Mouse (Mus musculus) lung, embryonic 15.5 days (tissue): ENCODE results near the gene Olfr695. TPM values are rescaled to one million over a fixed set of nuclear protein-coding genes. Genes with fewer than 3 reads are reported as not detected.
"Not testable (repeated sequence)": the region's sequence is repeated elsewhere in the genome, so short reads cannot be mapped to it uniquely, and the experiment has no call there.

Experiments
- ATAC-seq: fragments of 200-750 bp; cut with Nextera tagmentation; 2 replicates; pipeline ENCODE4 v1.8.0; 2017; ENCODE audit warnings: moderate number of reproducible peaks, borderline replicate concordance; ENCODE audit not compliant: low FRiP score, low TSS enrichment; ENCODE audit errors: extremely low read depth
- H3K27ac ChIP-seq: fragments of 300-500 bp; sonication (generic); 2 replicates; pipeline ENCODE4 v1.5.1; 2015; ENCODE audit warnings: moderate library complexity, mild to moderate bottlenecking, inconsistent platforms
- H3K27me3 ChIP-seq: fragments of 300-500 bp; sonication (generic); 2 replicates; pipeline ENCODE4 v1.6.1; 2015; ENCODE audit warnings: inconsistent platforms
- H3K36me3 ChIP-seq: fragments of 300-500 bp; sonication (generic); 2 replicates; pipeline ENCODE4 v1.6.1; 2015; ENCODE audit warnings: inconsistent platforms
- H3K4me1 ChIP-seq: fragments of 300-500 bp; sonication (generic); 2 replicates; pipeline ENCODE4 v1.6.1; 2015; ENCODE audit warnings: inconsistent platforms
- H3K4me2 ChIP-seq: fragments of 300-500 bp; sonication (generic); 2 replicates; pipeline ENCODE4 v1.6.1; 2015; ENCODE audit warnings: inconsistent platforms, mild to moderate bottlenecking, moderate library complexity
- H3K4me3 ChIP-seq: fragments of 300-500 bp; sonication (generic); 2 replicates; pipeline ENCODE4 v1.5.1; 2015; ENCODE audit warnings: mild to moderate bottlenecking, inconsistent platforms
- H3K9ac ChIP-seq: fragments of 300-500 bp; sonication (generic); 2 replicates; pipeline ENCODE4 v1.6.1; 2015; ENCODE audit warnings: inconsistent platforms
- H3K9me3 ChIP-seq: fragments of 300-500 bp; sonication (generic); 2 replicates; pipeline ENCODE4 v1.6.1; 2016; ENCODE audit warnings: inconsistent platforms
- WGBS: fragments of 180-500 bp; shearing (Covaris S2); methylation state at CpG from one replicate; pipeline ENCODE4 v1.1.7; 2015; 5-methylcytosine and 5-hydroxymethylcytosine counted together
- polyA plus RNA-seq: library from polyadenylated mRNA; unstranded; fragments of >200 nt; fragmentation: Nextera tagmentation; extraction: Ambion mirVana; gene quantifications from 2 replicates; pipeline ENCODE4 v1.2.1, GENCODE M21; 2015

The Olfr695 gene
- polyA plus RNA-seq = not detected in 2 replicates

DNA sequence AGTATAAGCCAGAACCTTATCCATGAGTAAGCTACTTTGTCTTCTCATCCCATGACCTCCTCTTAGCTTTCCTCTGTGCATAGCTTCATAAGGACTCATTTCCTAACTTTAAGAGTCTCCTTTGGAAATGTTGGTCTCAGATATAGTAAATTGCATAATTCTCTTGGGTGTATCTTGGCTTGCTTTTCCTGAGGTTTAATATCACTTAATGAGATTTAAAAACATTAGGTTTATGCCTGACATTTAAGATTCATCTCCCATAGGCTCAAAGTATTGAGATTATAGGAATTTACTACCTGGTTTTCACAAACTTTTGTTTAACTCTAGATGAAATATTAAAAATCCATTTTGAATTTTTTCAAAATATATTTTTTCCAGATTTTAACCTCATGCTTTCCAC, at the start of gene Olfr695:
Gene Olfr695, minus strand, starts transcription at position 101 of the 400 bp plus-strand sequence.
- no peak within 1 kb of the TSS for H3K27ac ChIP-seq

DNA sequence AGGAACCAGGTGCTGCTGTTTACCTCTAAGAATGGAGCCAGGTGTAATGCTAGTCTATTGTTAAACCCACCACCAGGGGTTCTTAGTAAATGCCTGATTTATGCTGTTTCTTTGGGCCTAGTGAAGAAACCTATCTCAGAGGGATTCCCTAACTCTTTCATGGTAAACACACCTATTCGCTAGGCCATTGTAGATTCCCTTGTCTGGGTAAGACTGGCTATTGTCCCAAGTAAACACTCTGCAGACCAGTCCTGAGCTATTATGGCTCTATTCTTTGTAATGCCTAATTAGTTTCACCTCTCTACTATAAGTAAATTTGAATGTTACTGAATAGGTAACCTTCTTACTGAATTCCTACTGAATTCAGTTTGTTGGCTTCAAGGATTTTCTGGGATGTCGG, 44.8 kb upstream of the Olfr695 start:
- not testable (repeated sequence) for H3K4me3 ChIP-seq, H3K4me1 ChIP-seq, H3K9ac ChIP-seq, H3K9me3 ChIP-seq, ATAC-seq, H3K27me3 ChIP-seq, H3K27ac ChIP-seq, H3K4me2 ChIP-seq, H3K36me3 ChIP-seq
- WGBS = 88% methylated on average over 2 of the region's 2 CpGs

More for the DNA sequence above, at the start of gene Olfr695:
- H3K4me3 ChIP-seq = no peak within 1 kb of the TSS
- H3K9ac ChIP-seq = no peak within 1 kb of the TSS
- H3K9me3 ChIP-seq = no peaks in the 10 kb centered on the region
- H3K4me2 ChIP-seq = no peak within 1 kb of the TSS
- no peaks in the 10 kb centered on the region for H3K4me1 ChIP-seq
- ATAC-seq = no peak
- H3K36me3 ChIP-seq = no peaks in the 10 kb centered on the region
- no peaks in the 10 kb centered on the region for H3K27me3 ChIP-seq

DNA sequence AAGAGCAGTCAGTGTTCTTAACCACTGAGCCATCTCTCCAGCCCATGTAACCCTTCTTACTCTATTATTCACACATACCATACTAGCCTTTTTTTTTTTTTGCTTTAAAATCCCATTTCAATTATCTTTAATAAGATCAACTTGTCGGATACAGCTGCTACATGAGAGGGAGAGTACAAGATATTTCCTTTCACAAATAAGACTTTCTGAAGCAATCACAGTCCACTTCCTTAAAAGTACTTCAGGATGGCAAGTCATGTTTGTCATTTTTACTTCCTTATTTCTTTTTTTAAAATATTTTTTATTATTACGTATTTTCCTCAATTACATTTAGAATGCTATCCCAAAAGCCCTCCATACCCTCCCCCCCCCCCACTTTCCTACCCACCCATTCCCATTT, 42.6 kb upstream of the Olfr695 start:
- Histone ChIP-seq H3K9ac (no peak overlapping the region), H3K4me2 (no peak overlapping the region), H3K4me1 (no peaks in the 10 kb centered on the region), H3K36me3 (no peaks in the 10 kb centered on the region), H3K9me3 (no peaks in the 10 kb centered on the region), H3K27me3 (no peaks in the 10 kb centered on the region), H3K27ac (no peak overlapping the region), H3K4me3 (no peak overlapping the region)
- WGBS = 89% methylated on average over 2 of the region's 2 CpGs
- no peak for ATAC-seq

DNA sequence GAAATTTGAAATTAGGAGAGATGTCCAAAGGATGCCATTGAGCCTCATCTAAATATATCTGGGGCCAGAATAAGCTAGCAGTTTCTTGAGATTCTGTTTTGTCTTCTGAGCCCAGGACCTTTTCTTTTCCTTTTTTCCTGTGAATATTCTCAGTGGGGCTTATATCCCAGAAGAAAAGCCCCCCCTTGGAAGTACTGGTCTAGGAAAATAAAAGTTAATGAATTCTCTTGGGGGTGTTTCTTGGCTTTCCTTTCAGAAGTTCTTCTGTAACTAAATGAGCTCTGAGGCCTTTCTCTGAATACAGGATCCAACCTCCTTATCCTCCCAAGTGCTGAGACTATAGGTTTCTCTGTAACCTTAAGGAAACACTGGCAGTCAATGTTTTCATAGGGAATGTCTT, 39.1 kb upstream of the Olfr695 start, which contains the start of gene Olfr698:
Gene Olfr698, minus strand, starts transcription at position 101 of the 400 bp plus-strand sequence.
- ATAC-seq = no peak
- no peak within 1 kb of the TSS for H3K4me2 ChIP-seq
- no peaks in the 10 kb centered on the region for H3K36me3 ChIP-seq
- no peaks in the 10 kb centered on the region for H3K4me1 ChIP-seq
- no peak within 1 kb of the TSS for H3K9ac ChIP-seq
- no peak within 1 kb of the TSS for H3K27ac ChIP-seq
- no peaks in the 10 kb centered on the region for H3K27me3 ChIP-seq
- no peak within 1 kb of the TSS for H3K4me3 ChIP-seq
- H3K9me3 ChIP-seq = no peaks in the 10 kb centered on the region

DNA sequence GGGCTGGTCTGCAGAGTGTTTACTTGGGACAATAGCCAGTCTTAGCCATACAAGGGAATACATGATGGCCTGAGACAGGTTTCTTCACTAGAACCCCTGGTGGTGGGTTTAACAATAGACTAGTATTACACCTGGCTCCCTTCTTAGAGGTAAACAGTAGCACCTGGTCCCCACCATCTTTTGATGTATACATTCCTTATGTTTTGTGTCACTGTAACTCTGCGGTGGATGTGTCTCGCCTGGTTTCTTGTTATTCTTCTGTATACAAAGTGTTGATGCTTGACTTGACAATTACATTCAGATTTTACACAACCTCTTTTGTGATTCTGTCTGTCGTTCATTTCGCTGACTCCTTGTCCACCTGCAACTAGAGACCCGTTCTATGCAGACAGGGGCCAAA, 29.6 kb upstream of the Olfr695 start:
- H3K9me3 ChIP-seq = no peaks in the 10 kb centered on the region
- no peak overlapping the region for H3K9ac ChIP-seq
- ATAC-seq = no peak
- no peaks in the 10 kb centered on the region for H3K4me1 ChIP-seq
- H3K4me2 ChIP-seq = no peak overlapping the region
- H3K27me3 ChIP-seq = no peaks in the 10 kb centered on the region
- WGBS = 90% methylated on average over 5 of the region's 5 CpGs
- H3K27ac ChIP-seq = no peak overlapping the region
- no peaks in the 10 kb centered on the region for H3K36me3 ChIP-seq
- H3K4me3 ChIP-seq = no peak overlapping the region

DNA sequence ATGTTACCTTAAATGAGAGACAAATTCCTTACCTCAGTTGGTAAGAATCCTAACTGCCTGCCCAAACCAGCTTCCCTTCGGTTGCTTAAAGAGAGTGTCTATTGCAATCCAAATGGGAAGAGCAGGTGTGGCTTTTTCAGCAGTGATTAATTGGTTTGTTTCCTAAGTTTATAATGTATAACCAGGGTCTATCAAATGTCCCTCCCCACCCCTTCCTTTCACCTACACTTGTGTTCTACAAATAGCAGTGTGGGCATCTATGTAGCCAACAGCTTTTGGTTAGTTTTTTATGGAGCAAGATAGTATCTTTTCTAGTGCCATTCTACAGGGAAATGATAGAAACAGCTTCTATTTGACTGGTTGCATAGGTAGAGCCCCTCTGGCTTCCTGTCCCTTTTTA, 26.1 kb upstream of the Olfr695 start, which contains the start of gene Olfr697:
Gene Olfr697, minus strand, starts transcription at position 101 of the 400 bp plus-strand sequence.
- 78% methylated on average over 1 of the region's 1 CpGs for WGBS
- no peak within 1 kb of the TSS for H3K27ac ChIP-seq
- no peak within 1 kb of the TSS for H3K9ac ChIP-seq
- no peak for ATAC-seq
- H3K4me2 ChIP-seq = no peak within 1 kb of the TSS
- no peaks in the 10 kb centered on the region for H3K9me3 ChIP-seq
- H3K27me3 ChIP-seq = no peaks in the 10 kb centered on the region
- no peaks in the 10 kb centered on the region for H3K4me1 ChIP-seq
- no peak within 1 kb of the TSS for H3K4me3 ChIP-seq
- no peaks in the 10 kb centered on the region for H3K36me3 ChIP-seq

DNA sequence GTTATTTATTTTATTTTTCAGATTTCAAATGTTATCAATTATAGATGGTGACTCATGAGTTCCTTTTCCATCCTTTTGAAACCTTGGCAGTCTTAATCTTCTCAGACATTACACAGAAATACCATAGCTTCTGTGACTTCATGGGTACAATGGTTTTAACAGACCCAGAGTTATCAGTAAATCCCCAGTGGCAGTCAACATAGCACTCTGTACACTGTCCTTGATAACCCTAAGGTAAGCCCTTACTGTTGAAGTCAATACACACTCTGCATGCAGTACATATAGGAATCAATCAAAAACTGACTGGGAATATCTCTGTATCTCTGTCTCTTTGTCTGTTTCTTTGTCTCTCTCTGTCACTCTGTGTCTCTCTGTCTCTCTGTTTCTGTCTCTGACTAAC, 20.8 kb upstream of the Olfr695 start:
- Histone ChIP-seq H3K27me3 (no peaks in the 10 kb centered on the region), H3K9ac (no peak overlapping the region), H3K4me3 (no peak overlapping the region), H3K4me1 (no peaks in the 10 kb centered on the region), H3K36me3 (no peaks in the 10 kb centered on the region), H3K4me2 (no peak overlapping the region), H3K9me3 (no peaks in the 10 kb centered on the region), H3K27ac (no peak overlapping the region)
- no peak for ATAC-seq

DNA sequence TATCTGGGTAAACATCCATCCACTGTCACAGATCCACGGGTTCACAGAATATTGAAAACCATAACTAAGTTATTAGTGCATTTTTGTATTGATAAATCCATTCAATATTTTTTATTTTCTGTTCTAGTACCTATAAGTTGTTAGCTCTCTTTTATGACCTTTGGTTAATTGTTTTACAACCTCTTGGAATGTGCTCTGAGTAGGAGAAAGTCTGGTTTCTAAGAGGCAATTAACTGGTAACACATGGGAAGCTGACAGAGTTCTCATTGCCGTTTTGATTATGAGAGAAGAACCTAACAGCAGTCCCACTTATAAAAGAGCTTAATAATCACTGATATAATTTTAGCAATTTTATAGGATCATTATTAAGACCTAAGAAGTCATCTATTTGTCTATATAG, 17.5 kb upstream of the Olfr695 start:
- Histone ChIP-seq H3K4me3 (no peak overlapping the region), H3K27ac (no peak overlapping the region), H3K36me3 (no peaks in the 10 kb centered on the region), H3K9ac (no peak overlapping the region), H3K4me2 (no peak overlapping the region), H3K9me3 (no peaks in the 10 kb centered on the region), H3K27me3 (no peaks in the 10 kb centered on the region), H3K4me1 (no peaks in the 10 kb centered on the region)
- ATAC-seq = no peak
- 53% methylated on average over 2 of the region's 2 CpGs for WGBS

DNA sequence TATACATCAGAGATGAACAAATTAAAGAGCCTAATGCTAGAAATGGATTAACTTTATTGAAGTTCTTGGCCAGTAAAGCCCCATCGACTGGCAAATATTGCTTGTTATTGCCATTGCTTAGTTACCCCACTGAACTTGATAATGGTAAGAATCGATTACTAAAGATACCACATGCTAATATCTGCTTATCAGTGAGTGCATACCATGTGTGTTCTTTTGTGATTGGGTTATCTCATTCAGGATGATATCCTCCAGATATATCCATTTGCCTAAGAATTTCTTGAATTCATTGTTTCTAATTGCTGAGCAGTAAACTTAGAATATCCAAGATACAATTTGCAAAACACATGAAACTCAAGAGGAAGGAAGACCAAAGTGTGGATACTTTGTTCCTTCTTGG, 9.5 kb upstream of the Olfr695 start:
- H3K27ac ChIP-seq, H3K4me3 ChIP-seq, H3K4me1 ChIP-seq, H3K9me3 ChIP-seq, ATAC-seq, H3K9ac ChIP-seq, H3K27me3 ChIP-seq, H3K4me2 ChIP-seq, H3K36me3 ChIP-seq: not testable (repeated sequence)
- WGBS = 80% methylated on average over 2 of the region's 2 CpGs

DNA sequence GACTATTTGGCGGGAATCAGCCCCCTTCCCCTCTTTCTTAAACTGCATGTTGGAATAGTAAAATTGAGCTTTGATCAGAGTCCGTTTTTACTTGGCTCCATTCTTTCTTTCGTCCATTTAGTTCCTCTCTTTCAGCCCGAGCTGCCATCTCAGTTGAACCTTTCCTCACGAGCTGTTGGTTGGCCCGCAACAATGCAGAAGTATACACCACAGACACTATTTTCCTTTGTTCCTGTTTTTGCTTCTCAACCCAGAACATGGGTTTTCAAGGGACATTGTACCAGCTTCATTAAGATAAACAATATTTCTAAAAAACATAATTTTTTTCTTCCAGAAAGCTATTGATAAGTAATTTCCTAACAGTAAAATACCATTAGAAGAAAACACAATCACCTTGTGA, 4.7 kb downstream of the Olfr695 start:
- 81% methylated on average over 6 of the region's 6 CpGs for WGBS
- Histone ChIP-seq H3K27me3 (no peaks in the 10 kb centered on the region), H3K36me3 (no peaks in the 10 kb centered on the region), H3K4me1 (no peaks in the 10 kb centered on the region), H3K27ac (no peak overlapping the region), H3K4me2 (no peak overlapping the region), H3K9me3 (no peaks in the 10 kb centered on the region), H3K4me3 (no peak overlapping the region), H3K9ac (no peak overlapping the region)
- no peak for ATAC-seq

DNA sequence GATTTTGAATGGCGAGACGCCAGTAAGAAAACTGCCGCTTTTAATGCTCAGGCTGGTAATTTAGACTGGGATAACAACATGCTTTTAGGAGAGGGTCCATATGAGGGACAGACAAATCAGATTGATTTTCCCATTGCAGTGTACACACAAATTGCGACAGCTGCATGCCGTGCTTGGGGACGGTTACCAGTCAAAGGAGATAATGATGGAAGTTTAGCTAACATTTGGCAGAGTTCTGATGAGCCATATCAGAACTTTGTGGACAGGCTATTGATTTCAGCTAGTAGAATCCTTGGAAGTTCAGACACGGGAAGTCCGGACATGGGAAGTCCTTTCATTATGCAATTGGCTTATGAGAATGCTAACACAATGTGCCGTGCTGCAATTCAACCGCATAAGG, 8.5 kb downstream of the Olfr695 start:
- not testable (repeated sequence) for H3K4me3 ChIP-seq, H3K27me3 ChIP-seq, H3K4me2 ChIP-seq, H3K9ac ChIP-seq, H3K9me3 ChIP-seq, ATAC-seq, H3K27ac ChIP-seq, H3K4me1 ChIP-seq, H3K36me3 ChIP-seq
- WGBS = 90% methylated on average over 10 of the region's 10 CpGs

DNA sequence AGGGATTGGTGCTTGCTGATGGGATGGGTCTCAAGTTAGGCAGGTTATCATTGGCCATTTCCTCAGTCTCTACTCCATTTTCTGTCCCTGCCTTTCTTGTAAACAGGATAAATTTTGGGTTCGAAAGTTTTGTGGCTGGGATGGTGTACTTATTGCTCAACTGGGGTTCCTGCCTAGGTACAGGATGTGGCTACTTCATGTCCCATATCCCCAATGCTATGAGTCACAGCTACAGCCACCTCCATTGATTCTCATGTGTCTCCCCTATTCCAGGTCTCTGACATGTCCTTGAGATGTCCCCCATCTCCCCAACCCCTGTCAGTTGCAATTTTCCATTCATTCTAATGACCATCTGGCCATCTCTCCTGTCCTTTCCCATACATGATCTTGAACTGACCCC, 19.3 kb downstream of the Olfr695 start:
- no peaks in the 10 kb centered on the region for H3K27me3 ChIP-seq
- H3K27ac ChIP-seq = no peak overlapping the region
- H3K4me1 ChIP-seq = no peaks in the 10 kb centered on the region
- H3K9me3 ChIP-seq = no peaks in the 10 kb centered on the region
- WGBS = 52% methylated on average over 1 of the region's 1 CpGs
- no peak overlapping the region for H3K4me3 ChIP-seq
- H3K36me3 ChIP-seq = no peaks in the 10 kb centered on the region
- no peak overlapping the region for H3K4me2 ChIP-seq
- no peak for ATAC-seq
- no peak overlapping the region for H3K9ac ChIP-seq

DNA sequence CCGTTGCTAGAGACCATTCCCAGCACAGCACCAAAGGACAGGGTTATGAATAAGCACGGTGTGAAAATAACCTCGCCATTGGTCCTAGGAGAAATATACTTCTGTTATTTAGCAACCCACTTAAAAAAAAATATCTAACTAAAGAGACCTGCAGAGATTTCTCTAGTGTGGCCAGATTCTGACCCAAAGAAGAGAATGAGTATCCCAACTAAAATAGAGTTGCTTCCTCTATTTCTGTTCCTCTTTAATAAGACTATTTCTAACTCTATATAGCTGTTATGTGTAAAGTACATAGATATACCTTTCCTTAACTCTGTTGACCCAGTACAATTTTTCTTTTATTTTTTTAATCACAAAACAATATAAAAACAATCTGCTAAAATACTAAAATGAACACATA, 23.2 kb downstream of the Olfr695 start:
- H3K4me3 ChIP-seq = no peak overlapping the region
- no peaks in the 10 kb centered on the region for H3K4me1 ChIP-seq
- no peak for ATAC-seq
- H3K27ac ChIP-seq = no peak overlapping the region
- H3K27me3 ChIP-seq = no peaks in the 10 kb centered on the region
- H3K9ac ChIP-seq = no peak overlapping the region
- H3K36me3 ChIP-seq = no peaks in the 10 kb centered on the region
- no peak overlapping the region for H3K4me2 ChIP-seq
- H3K9me3 ChIP-seq = no peaks in the 10 kb centered on the region
- WGBS = 80% methylated on average over 3 of the region's 3 CpGs
